Mouse (Mus musculus) telencephalon, adult 2 months (tissue): ENCODE measurements at regions not wholly inside any gene's neighbourhood (a gene's known extent, or its start where the extent isn't known, plus 50 kb on each side); places are given as distances from the start of the nearest gene placed in this dataset.

Experiments used
- DNase-seq: peaks from one replicate; pipeline ENCODE4 v3.0.0-alpha.2; 2011; ENCODE audit warnings: low read depth, low spot score

DNA sequence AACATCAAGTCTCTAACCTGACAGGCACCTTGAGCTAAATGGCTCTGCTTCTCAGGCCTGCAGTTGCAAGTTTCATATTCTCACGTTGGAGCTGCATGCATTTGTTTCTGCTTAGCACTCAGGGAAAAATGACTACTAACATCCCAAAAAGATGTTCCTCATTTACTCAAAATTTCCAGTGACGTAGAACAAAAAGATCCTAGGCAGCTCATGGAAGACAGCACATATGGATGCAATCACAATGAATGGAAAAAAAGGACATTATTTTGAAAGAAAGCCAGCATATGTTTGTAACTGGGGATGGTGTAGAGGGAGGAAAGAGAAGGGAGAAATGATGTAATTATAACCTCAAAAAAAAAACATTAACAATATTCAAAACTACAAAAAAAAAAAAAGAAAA lies 751.2 kb upstream of the Fbxo33 start:
- DNase-seq, result no peak

DNA sequence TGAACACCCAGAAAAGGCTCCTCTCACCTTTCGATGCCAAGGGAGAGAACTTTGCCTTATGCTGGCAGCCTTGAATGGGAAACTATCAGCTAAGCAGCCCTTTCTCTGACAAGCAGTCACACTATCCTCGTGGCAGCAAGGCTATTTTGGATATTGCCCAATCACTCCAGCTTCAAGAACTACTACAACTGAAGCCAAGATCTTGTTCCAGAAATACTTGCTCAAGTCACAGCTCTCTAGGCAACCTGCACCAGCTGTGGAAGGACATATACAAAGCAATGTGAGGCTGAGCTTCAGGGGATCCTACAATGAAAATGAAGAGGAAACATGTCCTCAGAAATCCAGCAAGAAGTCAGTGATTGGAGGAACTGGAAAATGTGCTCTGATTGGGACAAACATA lies 750.4 kb upstream of the Fbxo33 start:
- DNase-seq, result no peak

DNA sequence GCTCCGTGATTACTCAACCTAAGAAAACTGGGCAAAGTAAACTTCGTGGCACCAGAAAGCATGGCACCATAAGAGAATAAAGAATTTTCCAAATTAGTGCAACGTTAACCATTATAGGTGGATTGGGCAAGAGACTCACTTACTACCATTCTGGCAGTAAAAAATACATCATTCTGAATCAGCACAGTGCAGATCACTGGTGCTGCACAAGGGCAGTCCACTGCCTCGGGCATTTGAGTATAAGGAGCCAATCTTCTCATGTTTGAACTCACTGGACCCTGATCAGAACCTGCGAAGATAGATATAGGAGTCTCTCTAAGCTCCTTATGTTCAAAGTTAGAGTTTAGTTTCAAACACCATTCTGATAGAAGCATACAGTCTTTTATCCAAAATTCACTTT lies 747.7 kb upstream of the Fbxo33 start:
- DNase-seq, result no peak

DNA sequence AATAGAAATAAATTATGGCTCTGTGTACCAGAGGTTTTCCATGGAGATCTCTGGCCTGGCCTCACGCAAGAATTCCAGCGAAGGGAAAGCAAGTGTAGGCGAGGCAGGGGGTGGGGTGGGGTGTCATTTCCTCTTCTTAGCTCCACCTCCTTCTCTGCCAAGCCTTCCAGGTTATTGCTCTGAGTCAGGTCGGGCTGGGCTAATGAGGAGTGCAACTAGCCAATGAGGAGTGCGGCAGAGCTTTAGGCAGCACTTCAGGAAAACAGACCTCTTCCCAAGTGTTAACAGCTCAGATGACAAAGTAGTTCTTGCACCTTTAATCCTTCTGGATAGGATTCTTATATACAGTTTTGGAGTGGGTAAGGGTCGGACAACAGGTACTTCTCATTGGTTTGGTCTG lies 741.6 kb upstream of the Fbxo33 start:
- DNase-seq, result no peak

DNA sequence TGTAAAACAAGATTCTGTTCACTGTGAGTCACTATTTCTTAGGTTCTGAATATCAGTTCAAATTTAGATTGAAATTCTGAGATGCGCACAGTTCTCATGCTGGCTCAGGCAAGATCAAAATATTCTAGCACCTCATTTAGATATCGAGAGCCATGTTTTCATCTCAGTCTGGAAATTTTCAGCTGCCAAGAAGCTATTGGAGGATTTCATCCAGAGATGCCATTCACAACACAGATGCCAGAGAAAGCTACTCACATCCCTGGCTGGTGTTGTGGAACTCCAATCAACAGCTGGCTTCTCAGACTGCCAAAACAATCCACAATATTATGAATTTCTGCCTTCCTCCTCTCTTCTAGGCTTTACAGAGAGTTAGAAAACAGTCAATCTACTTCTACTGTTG lies 712.9 kb upstream of the Fbxo33 start:
- peak; percentile 44 for DNase-seq

DNA sequence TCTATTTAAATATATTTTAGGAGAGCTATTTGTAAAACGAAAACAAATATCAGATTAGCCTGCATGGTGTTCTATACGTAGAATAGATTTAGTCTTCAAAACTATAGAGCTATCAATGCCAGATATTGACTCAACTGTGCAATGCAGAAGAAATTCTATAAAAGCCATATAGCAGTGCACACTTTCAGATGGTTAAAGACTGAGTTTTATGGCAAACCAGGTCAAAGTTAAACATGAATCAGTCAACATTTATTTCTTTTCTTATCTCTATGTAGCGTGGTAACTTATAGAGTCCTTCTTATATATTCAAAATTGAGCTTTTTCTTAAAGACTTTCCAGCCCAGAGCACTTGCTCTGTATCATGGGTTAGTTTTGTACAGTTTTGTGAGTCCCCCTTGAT lies 705.5 kb upstream of the Fbxo33 start:
- DNase-seq, result no peak

DNA sequence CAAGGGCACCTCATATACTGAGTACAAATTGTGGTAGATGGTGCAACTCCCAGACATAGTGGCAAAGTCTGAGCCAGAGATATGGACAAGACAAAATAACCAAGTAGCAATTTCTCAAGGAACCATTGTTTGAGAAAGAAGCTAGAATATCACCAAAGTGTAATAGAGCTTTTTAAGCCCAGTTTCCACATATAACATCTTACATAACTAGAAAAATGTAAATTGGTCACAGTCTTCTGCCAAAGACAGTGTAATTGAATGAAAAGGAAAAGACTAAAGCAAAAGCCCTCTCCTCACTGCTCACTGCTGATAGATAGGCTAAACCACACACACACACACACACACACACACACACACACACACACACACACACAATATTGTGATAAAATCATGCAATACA lies 679.4 kb upstream of the Fbxo33 start:
- peak; percentile 22 for DNase-seq

DNA sequence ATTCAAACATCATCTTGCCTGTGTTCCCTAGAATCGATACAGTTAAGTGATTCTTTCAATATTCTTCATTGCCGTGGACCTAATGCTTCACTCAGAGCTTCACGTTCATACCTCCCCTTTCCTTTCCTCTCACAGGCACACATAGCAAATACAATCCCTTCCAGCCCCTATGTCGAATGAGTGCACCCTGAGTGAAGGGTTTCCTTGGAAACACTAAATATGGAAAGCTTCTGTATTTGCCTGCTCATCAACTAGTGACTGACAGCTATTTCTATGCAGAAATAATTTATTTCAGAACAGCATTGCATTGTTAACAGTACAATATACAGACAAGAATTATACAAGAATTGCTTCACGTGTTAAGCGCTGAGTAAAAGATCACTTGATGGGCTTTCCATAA lies 671.4 kb upstream of the Fbxo33 start:
- no peak for DNase-seq
